In genomic region chr1:144264000-144264399, GRCm38 (mm10) we compare ENCODE assay signal across 28 mouse cellular contexts. TPM values are rescaled to one million over a fixed set of nuclear protein-coding genes. Genes with fewer than 3 reads are reported as not detected.
"Had no signal": no experiment of that assay in that cellular context is flagged by ENCODE, and none has a peak within 500 bp of the region (broad histone marks: within the 10 kb centered on the region; RNA-seq: fewer than 3 reads in every experiment).

No protein-coding gene starts in this region.

- DNase-seq: left cerebral cortex, postnatal 4 days; liver; liver, embryonic 13.5 days; liver, postnatal 0 days; lung, adult 18-20 months; lung, adult 2 months; lung, embryonic 14.5 days; lung, postnatal 10 days; lung, postnatal 14 days; lung, postnatal 4 days; midbrain, embryonic 14.5 days had no signal

- ATAC-seq: liver, embryonic 12.5 days; liver, postnatal 0 days; lung, postnatal 0 days; midbrain, embryonic 13.5 days; midbrain, embryonic 15.5 days; midbrain, embryonic 16.5 days had no signal

RNA-seq across cellular contexts. Expression of gene Rgs1, which starts 15.0 kb away (rescaled TPM):
- total RNA-seq: midbrain, postnatal 0 days had no signal
- polyA plus RNA-seq: limb, embryonic 10.5 days; limb, embryonic 11.5 days; limb, embryonic 12.5 days; liver, adult 2 months; midbrain, embryonic 10.5 days; midbrain, embryonic 11.5 days; midbrain, embryonic 12.5 days; midbrain, embryonic 13.5 days; midbrain, embryonic 15.5 days; midbrain, embryonic 16.5 days; midbrain, postnatal 0 days; myocyte; neural tube, embryonic 11.5 days; neural tube, embryonic 12.5 days; neural tube, embryonic 13.5 days had no signal
